Mouse (Mus musculus): ENCODE results near the gene Hist2h3c1.
"Not testable (repeated sequence)": the region's sequence is repeated elsewhere in the genome, so short reads cannot be mapped to it uniquely, and the experiment has no call there.

Gene Hist2h3c1

GRCm38 (mm10) chr3:96235836-96236235, 10.6 kb upstream of the Hist2h3c1 start:
- no peak for DNase-seq (ENCODE audit: low read depth)

- no peak for DNase-seq (ENCODE audit: low read depth)
Observed at GRCm38 (mm10) chr3:96236834-96237334, 9.6 kb upstream of the Hist2h3c1 start.

DNA sequence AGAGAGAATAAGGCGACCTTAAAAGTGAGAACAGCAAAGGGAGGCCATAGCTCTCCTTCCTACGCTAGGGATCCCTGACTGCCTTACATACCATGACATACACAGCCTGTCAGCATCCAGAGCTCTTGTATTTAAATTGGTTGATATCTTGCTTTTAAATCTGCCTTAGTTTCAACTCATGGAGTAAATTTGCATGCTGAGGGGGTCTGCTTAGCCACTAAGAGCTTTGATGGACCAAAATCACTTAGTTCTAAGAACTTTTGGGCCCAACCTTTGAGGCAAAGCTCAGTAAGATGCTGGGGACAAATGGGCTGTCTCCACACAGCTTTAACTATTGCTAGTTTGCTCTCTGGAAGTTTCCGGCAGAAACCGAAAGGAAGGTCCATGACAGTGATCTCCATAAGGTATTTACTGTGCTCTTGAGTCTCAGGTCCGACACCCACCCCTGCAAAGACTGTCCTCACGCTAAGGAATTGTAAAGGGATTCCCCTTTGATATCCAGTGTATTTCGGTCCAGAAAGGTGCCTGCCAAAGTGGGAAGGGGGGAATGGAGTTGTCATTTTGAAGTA, 9.1 kb upstream of the Hist2h3c1 start:
- DNase-seq (ENCODE audit: low read depth): peak; percentile 78

GRCm38 (mm10) chr3:96237904-96238511, 8.5 kb upstream of the Hist2h3c1 start:
- peak; percentile 88 for DNase-seq (ENCODE audit: low read depth)

DNA sequence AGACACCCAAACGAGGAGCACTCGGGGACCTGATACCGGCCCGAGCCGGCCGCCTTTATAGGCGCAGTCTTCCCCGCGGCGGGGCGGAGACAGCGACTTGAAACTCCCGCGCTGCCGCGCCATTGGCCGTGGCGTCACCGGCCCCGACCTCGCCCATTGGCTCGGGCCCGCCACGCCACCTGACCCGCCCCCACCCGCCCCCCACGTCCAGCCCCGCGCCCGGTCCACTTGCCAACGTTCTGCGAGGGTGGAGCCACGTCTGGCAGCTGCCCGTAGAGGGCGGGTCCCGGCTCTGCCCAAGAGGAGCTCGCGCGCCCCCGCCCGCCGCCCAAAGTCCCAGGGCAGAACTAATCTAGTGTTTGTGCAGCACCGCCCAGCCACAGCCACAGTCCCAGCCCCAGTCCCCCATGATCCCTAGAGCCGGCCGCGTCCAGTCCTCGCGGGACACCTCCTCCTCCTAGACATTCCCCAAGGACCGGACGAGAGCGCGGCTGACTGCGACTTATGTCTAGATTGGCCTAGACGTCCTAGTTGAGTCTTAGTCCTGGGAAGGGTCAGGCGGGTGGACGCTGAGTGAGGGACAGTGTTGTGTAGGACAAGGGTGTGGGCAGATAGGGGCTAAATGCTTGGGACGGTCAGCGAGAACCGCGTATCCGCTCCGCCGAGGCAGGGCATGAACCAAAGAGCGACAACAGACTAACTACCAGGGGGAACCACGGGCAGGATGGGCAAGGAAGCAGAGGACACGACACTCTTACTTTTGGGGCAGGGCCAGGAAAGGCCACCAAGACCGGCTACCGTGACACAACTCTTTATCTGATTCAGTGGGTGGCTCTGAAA, 7.3 kb upstream of the Hist2h3c1 start, which contains the start of gene Hist2h3c2:
Hist2h3c2 (minus strand) TSS at position 174 of the 840 bp plus-strand sequence.
- DNase-seq (ENCODE audit: low read depth): not testable (repeated sequence)

DNA sequence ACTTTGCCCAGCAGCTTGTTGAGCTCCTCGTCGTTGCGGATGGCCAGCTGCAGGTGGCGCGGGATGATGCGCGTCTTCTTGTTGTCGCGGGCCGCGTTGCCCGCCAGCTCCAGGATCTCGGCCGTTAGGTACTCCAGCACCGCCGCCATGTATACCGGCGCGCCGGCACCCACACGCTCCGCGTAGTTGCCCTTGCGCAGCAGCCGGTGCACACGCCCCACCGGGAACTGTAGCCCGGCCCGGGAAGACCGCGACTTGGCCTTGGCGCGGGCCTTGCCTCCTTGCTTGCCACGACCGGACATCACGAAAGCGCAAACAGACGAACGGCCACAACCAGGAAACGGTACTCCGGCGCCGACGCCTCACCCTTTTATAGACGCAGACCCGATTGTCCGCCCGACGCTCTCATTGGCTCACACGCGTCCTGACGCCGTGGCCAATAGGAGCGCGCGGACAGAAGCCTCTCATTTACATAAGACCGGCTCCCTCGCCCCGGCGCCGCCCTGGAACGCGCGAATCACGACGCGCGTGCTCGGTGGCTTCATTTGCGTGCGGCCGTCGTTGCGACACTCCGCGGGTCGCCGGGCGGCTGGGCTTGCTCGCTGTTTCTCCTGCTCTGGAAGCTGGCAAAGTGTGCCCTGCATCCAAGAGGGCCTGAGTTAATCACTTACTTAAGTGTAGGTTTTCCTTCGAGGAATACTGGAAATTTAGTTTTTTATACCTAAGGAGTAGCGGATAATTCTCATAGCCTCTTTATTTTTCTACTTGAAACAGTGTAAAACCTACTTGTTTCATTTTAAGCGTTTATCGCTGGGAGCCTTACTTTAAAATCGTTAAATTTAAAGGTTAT, 6.3 kb upstream of the Hist2h3c1 start, which contains the start of gene Hist2h2aa2:
Hist2h2aa2 (minus strand) TSS at position 328 of the 850 bp plus-strand sequence.
- peak; percentile 89 for DNase-seq (ENCODE audit: low read depth)

GRCm38 (mm10) chr3:96240799-96241197, 5.7 kb upstream of the Hist2h3c1 start:
- no peak for DNase-seq (ENCODE audit: low read depth)

- peak; percentile 55 for DNase-seq (ENCODE audit: low read depth)
Observed at GRCm38 (mm10) chr3:96243921-96244572, 2.4 kb upstream of the Hist2h3c1 start.

DNA sequence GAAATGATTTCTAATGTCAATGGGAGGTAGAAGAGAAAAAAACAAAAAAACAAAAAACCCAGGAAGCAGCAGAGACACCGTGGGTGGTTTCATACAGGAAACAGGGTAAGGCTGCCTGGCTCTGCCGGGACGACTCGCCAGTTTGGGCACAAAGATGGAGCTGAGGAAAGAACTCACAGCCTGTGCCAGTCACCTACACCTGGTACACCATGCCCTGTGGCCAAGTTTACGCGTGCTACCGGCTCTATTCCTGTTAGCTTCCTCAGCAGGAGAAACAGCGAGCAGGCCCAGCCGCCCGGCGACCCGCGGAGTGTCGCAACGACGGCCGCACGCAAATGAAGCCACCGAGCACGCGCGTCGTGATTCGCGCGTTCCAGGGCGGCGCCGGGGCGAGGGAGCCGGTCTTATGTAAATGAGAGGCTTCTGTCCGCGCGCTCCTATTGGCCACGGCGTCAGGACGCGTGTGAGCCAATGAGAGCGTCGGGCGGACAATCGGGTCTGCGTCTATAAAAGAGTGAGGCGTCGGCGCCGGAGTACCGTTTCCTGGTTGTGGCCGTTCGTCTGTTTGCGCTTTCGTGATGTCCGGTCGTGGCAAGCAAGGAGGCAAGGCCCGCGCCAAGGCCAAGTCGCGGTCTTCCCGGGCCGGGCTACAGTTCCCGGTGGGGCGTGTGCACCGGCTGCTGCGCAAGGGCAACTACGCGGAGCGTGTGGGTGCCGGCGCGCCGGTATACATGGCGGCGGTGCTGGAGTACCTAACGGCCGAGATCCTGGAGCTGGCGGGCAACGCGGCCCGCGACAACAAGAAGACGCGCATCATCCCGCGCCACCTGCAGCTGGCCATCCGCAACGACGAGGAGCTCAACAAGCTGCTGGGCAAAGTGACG, 1.2 kb upstream of the Hist2h3c1 start, which contains the start of gene Hist2h2aa1:
Hist2h2aa1 (plus strand) TSS at position 495 of the 884 bp plus-strand sequence.
- peak; percentile 92 for DNase-seq (ENCODE audit: low read depth)

- DNase-seq (ENCODE audit: low read depth): not testable (repeated sequence)
Observed at GRCm38 (mm10) chr3:96246018-96246417, 467 bp upstream of the Hist2h3c1 start.

DNA sequence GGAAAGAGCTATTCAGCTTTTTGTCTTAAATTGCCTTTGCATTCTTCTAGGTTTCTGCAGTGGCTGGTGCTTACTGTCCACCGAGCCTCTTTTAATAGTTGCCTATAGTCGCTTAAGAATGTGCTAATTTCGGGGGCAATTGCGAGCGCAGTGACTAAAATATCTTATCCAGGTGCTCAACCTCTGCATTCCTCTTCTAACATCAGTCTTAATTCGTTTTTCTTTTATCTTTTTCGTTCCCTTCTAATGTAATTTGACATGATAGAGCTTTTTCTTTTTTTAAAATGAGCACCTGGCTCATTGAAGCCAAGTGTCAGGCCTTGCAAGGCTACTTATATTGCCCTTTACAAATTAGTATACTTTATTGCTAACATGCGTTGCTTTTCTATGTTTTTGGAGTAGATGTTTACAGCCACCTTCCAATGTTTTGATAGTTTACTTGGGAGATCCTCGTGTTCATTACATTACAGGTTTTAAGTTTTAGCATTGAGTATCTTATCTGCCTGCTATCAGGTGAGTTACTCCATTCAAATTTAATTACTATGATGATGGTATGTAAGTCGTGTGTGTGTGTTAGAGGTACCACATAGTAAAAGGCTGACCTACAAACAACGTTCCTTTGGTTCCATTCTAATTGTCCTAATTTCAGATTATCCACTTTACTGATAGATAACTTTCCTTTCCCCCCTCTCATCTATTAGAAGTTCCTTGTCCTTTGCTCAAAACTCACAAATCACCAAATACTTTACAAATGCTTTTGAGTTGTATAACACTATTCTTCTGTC, 1.1 kb downstream of the Hist2h3c1 start:
- DNase-seq (ENCODE audit: low read depth): peak; percentile 76

GRCm38 (mm10) chr3:96248141-96249033, 1.9 kb downstream of the Hist2h3c1 start:
- DNase-seq (ENCODE audit: low read depth): peak; percentile 70

DNA sequence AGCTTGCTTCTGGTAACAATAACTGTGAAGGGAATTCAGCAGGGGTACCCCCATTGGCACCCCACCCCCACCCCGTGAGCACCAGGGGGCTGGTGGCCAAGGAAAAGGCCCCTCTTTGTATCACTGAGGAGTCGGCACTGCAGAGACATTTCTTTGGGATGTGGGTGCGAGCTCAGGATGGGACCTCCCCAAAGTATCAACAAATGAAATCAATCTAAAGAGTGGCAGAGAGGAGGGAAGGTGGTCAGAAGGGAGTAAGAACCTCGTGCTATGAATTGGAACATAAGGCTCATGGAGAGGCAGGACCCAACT, 2.5 kb downstream of the Hist2h3c1 start:
- DNase-seq (ENCODE audit: low read depth): no peak

GRCm38 (mm10) chr3:96250890-96251289, 4.4 kb downstream of the Hist2h3c1 start:
- no peak for DNase-seq (ENCODE audit: low read depth)

DNA sequence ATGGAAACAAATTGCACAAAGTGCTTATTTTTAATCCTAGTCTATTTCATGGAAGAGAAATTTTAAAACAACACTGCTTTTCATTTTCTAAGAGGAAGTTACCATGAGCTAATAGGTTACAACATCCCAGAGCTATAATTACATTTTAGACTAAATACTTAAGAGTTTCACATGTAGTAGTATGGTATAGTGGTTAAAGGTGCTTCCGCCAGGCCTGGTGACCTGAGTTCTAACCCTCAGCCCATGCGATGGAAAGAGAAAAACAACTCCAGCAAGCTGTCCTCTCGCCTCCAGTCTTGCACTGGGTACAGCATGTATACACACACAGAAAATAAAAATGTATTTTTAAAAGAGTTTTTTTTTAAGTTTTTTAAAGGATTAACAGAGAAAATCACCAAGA, 5.3 kb downstream of the Hist2h3c1 start:
- no peak for DNase-seq (ENCODE audit: low read depth)

- no peak for DNase-seq (ENCODE audit: low read depth)
Observed at GRCm38 (mm10) chr3:96254683-96255355, 8.3 kb downstream of the Hist2h3c1 start.

DNA sequence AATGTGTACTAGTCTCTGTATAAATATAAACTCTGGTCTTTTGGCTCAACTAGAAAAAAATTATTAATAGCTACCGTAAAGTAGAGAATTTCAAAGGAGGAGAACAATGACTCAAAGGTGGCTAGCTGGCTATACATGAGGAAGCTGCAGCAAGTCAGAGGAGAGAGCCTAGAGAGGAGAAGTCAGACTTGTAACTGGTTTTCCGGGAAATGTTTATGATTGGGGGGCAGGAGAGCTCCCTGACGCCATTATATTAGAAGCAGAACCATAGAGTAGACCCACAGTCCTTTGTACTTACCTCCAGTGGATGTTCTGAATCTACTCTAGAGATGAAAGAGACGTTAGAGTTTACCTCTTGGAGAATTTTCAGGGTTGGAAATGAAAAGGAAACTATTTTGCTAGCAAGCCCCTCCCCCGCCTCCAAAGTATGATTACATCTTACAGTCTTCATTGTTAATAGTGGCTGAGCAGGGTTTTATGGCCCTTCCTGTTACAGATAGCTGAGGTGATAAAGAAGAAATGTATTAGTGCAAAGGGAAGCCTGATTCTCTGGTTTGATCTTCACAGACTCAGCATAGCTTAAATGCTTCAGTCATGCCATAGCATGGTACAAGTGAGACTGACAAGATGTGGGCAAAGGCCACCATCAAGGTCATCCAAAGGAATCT, 9.6 kb downstream of the Hist2h3c1 start:
- no peak for DNase-seq (ENCODE audit: low read depth)

All from 416B (cell line).